Mouse (Mus musculus) kidney, adult 18-20 months (tissue): Measurements from ENCODE around the gene Tubal3.

ENCODE experiments used
- DNase-seq: peaks from one replicate; pipeline ENCODE4 v3.0.0; 2021

Tubal3 gene

DNA sequence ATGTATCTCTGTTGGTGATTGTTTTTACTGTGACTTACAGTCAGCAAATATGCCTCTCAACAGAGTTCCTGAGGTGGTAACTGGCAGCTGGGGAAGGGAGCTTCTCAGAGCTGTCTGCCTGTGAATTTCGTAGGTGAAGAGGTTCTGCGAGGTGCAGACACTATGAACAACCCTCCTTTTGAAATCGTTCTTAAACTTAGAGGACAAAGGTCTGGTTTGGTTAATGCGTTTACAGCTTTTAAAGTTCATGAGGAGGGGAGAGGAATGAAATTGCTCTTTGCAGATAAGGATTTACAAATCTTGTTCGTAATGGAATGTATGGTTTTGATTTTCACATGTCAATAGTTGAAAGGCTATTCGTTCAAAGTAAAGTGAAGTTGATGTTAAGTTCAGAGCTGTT is 7.6 kb downstream of the Tubal3 start:
- no peak for DNase-seq

DNA sequence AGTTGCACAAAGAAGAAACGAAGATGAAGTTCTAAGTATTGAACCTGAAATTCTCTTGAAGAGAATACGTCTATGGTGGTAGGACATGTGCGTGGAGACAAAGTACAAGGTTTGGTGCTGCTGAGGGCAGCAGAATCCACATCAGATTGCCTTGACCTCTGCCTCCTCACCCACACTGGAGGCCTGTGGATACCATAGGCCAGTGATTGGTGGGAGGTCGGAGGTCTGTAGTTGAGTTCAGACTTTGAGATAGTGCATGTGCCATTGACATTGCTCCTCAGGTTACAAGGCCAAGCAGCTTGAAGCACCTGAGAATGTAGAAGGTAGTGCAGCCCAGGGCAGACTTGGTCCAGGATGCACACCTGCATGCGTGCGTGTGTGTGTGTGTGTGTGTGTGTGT is 8.0 kb downstream of the Tubal3 start:
- no peak for DNase-seq

DNA sequence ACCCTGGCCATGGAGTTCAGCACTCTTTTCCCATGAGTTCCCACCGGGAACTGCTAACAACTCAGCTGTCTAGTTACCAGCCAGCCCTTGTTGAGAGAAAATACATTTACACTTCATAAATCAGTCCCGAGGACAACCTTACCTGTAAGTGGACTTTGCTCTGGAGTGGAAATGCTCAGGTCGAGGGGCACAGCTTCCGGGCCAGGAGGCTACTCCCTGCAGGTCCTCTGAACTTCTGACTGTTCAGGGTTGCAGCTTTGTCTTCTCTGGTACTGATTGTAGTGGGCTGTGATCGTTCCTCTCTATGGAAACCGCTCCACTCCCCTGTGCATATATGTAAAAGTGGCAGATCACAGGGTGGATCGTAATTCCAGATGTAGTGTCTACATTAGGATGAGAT is 26.6 kb downstream of the Tubal3 start:
- no peak for DNase-seq

DNA sequence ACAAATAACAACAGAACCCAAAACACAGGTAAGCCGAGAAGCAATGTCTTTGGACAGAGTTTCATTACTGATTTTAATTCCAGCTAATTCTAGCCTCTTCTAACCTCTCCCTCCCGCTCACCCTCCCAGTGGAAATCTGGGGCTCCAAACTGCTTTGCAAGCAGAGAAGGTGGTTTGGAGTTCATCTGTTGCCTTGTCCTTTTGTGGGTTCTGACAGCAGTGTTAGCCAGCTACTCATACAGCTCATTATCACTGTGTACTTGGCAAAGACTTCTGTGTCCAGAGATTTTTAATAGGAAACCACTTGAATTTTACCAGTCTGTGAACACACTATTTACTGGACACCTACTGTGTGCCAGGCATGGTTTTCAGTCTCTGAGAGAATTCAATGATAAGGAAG is 27.2 kb downstream of the Tubal3 start, which contains the start of gene Ucn3:
Gene Ucn3 (minus strand): TSS at position 101 of the 400 bp plus-strand sequence.
- no peak for DNase-seq

DNA sequence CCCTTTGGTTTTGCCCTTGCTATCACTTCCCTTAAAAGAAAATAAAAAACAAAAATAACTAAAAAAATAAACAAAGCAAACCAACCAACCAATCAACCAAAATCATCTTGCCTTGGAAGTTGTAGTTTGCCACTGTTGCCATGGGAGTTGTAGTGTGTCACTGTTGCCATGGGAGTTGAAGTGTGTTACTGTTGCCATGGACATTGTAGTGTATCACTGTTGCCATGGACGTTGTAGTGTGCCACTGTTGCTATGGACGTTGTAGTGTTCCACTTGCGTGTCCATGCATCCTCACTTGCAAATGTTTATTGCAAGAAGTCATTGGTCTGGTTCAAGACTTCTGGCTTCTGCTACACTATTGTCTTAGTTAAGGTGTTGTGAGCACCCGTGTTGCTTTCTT is 29.2 kb downstream of the Tubal3 start:
- DNase-seq = no peak

DNA sequence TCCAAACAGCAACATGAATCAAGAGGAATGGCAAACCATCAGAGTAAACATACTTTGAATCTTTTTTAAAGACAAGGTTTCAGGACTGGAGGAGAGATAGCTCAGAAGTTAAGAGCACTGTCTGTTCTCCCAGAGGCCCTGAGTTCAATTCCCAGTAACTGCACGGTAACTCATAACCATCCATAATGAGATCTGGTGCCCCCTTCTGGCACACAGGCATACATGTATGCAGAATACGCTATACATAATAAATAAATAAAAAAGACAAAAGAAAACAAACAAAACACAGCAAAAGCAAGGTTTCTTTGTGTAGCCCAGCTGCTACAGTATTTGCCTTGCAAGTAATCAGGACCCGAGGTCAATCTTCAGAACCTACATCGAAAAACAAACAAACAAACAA is 31.4 kb downstream of the Tubal3 start:
- DNase-seq = no peak

DNA sequence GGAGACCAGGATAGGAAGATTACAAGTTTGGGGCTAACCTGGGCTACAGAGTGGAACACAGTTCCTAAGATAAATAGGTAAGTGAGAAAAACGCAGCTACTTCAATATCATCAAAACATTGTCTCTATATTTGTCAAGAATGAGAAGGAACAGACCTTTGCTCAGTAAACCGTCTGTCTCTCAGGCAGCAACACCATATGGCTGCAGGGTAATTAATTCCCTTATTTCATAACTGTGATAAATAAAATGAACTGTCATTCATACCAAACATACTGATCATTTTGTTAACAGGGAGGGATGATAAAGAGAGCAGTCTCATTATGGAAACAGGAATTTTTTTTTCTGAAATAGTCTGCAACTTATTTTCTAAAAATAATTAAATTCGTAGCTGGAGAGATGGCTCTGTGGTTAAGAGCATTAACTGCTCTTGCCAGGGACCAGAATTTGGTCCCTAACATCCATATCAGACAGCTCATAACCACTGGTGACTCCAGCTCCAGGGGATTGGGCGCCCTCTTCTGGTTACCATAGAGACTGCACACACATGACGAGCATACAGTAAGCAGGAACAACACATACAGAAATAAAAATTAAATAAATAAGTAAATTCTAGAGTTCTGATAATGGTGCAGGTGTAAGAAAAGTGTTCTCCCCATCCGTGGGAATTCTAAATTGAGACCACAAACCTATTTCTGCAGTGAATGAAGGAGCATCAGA is 33.3 kb downstream of the Tubal3 start:
- DNase-seq = no peak

DNA sequence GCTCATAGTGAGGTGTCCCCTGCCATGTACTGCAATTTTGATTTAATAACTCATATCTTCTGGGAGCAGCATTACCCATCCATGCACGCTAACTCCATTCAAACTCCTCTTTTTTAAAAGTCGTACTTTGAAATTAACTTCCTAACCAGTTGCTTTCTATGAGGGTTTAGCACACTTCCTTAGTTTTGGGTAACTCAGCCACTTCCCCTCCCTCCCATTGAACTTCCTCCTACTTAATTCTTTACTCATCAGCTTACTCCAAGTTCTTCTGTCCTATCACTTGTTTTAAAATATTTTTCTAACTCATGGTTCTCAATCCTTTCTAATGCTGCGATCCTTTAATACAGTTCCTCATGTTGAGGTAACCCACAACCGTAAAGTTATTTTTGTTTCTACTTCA is 50.8 kb downstream of the Tubal3 start:
- DNase-seq = no peak
